Mouse (Mus musculus): ENCODE results near the gene Eef2k.
"Not testable (repeated sequence)": the region's sequence is repeated elsewhere in the genome, so short reads cannot be mapped to it uniquely, and the experiment has no call there.

The Eef2k gene

DNA sequence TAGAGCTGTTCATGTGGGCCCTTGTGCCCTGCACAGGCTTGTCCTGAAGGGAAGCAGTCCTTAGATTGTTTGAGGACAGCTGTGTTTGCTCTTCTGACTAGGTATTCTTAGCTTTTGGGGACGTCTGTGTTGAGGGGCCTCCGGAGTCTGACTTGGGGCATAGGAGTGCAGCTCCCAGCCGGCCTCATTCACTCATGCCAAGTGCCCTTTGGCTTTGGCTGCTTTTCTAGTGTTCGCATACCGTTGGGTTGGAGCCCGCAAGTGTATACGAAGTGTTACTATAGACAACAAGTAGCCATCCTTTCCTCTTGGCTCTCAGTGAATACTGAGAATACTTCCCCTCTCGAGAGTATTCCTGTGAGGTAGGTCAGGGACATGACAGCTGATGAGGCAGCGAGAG, 95.6 kb downstream of the Eef2k start:
- DNase-seq (ENCODE audit: low spot score), result no peak

GRCm38 (mm10) chr7:120940343-120940742, 97.7 kb downstream of the Eef2k start:
- no peak for DNase-seq (ENCODE audit: low spot score)

DNA sequence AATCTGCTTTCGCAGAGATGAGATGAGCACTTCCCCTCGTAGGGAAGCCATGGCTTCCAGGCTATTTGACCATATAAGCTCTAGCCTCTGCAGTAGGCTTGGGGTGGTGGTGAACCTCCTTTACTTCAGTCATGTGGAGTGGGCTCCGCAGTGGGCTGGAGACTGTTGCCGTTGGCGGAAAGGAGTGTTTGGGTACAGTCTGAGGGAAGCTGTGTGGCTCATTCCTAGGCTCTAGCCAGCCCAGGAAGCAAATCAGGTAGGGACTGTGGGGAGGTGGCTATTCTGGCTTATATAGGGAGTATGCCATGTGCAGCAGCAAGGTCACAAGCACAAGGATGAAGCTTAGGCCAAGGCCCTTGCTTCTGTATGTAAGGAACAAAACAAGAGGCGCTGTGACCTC, 98.6 kb downstream of the Eef2k start:
- DNase-seq (ENCODE audit: low spot score), result no peak

GRCm38 (mm10) chr7:120942506-120942905, 99.9 kb downstream of the Eef2k start:
- no peak for DNase-seq (ENCODE audit: low spot score)

DNA sequence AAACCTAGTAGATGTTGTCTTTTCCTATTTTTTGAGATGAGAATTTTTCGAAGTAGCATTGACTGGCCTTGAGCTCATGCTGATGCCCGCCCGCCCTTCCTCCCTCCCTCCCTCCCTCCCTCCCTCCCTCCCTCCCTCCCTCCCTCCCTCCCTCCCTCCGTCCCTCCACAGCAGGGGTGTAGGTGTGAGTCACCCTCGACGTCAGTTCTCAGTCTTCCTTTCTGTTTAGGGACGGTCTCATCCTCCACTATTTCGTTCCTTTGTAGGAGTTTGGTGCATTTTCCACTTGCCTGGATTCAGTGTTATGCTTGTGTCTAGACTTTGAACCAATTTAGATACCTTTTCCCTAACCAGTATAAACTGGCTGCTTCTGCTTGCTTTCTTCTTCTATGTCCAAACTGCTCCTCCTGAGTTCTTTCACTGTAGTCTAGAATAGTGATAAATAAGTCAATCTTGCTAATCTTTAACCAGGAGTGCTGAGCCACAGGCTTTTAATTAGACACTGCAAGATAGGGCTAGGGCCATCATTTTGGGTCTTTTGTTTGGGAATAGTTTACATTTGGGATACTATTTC, 101.4 kb downstream of the Eef2k start:
- DNase-seq (ENCODE audit: low spot score), result no peak

DNA sequence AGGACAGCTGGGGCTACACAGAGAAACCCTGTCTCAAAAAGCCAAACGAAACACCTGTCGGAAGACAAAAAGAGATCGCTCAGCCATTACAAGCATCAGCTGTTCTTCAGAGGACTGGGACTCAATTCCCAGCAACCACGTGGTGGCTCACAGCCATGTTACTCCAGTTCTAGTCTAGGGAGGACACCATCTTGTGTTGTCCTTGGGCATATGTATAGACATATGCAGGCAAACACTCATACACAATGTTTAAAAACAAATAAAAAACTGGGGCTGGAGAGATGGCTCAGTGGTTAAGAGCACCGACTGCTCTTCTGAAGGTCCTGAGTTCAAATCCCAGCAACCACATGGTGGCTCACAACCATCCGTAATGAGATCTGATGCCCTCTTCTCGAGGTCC, 111.0 kb downstream of the Eef2k start:
- not testable (repeated sequence) for DNase-seq (ENCODE audit: low spot score)

Measured in lung, postnatal 25 days (tissue).